Mouse (Mus musculus) small intestine, adult 2 months (tissue): Measurements from ENCODE around the gene Dgke. TPM values are rescaled to one million over a fixed set of nuclear protein-coding genes. Genes with fewer than 3 reads are reported as not detected.
"Not testable (repeated sequence)": the region's sequence is repeated elsewhere in the genome, so short reads cannot be mapped to it uniquely, and the experiment has no call there.

Experiments
- H3K27ac ChIP-seq: fragments of 200-500 bp; 2 replicates; pipeline ENCODE4 v1.5.1; 2012; ENCODE audit warnings: low read depth, low read length, control low read depth, inconsistent platforms; ENCODE audit not compliant: insufficient read depth
- H3K27me3 ChIP-seq: fragments of 200-500 bp; 2 replicates; pipeline ENCODE4 v1.6.1; 2012; ENCODE audit warnings: mild to moderate bottlenecking, moderate library complexity, low read length, inconsistent platforms; ENCODE audit not compliant: control insufficient read depth, insufficient read depth
- H3K36me3 ChIP-seq: fragments of 200-500 bp; 2 replicates; pipeline ENCODE4 v1.6.1; 2012; ENCODE audit warnings: mild to moderate bottlenecking, low read length, control low read depth, inconsistent platforms; ENCODE audit not compliant: control insufficient read depth, insufficient read depth
- H3K4me1 ChIP-seq: fragments of 200-500 bp; 2 replicates; pipeline ENCODE4 v1.6.1; 2012; ENCODE audit warnings: low read length, inconsistent platforms, mixed read lengths; ENCODE audit not compliant: control insufficient read depth, insufficient read depth, insufficient read length
- H3K4me3 ChIP-seq: fragments of 200-500 bp; 2 replicates; pipeline ENCODE4 v1.5.1; 2012; ENCODE audit warnings: low read depth, mild to moderate bottlenecking, control low read depth, inconsistent platforms, low read length, moderate library complexity
- CTCF ChIP-seq: fragments of 200-500 bp; IDR thresholded peaks from 2 replicates; pipeline ENCODE4 v1.5.1; 2012; ENCODE audit warnings: low read depth, mild to moderate bottlenecking, control low read depth, inconsistent platforms, low read length, moderate library complexity, mixed read lengths; ENCODE audit not compliant: insufficient replicate concordance, insufficient read length; ENCODE audit errors: extremely low read depth
- POLR2A ChIP-seq: fragments of 200-500 bp; IDR thresholded peaks from 2 replicates; pipeline ENCODE4 v1.6.1; 2012; ENCODE audit warnings: low read depth, mild to moderate bottlenecking, control low read depth, inconsistent platforms, low read length, moderate library complexity
- WGBS: fragments of 180-500 bp; shearing (Covaris S2); methylation state at CpG from one replicate; pipeline ENCODE4 v1.1.7; 2018; 5-methylcytosine and 5-hydroxymethylcytosine counted together
- polyA plus RNA-seq: library from polyadenylated mRNA; depleted of rRNA; stranded (reverse); fragments of >200 nt; gene quantifications from 2 replicates; pipeline ENCODE4 v1.2.3, GENCODE M21; 2012

Dgke gene
- polyA plus RNA-seq, 1 experiment, result 3.2 TPM

DNA sequence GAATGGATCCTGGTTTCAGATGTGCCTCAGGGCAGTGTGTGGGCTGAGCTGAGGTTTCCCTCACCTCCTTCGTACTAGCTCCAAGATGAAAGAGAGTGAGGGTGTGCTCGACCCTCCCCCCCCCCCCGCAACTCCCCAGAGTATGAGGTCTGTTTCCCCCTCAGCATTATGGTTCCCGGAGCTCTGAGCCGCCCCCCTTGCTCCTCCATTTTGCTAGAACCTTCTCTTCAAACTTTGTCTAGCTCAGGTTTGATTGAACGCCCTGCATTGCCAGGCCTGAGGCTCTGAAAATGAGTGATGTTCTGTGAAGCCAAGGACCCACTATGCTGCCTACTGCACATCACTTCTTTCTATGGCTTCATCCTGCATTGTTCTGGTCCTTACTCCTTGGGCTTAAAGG lies 32.3 kb upstream of the Dgke start:
- Histone ChIP-seq H3K27me3 (no peaks in the 10 kb centered on the region), H3K27ac (no peak overlapping the region)
- 72% methylated on average over 6 of the region's 6 CpGs for WGBS

DNA sequence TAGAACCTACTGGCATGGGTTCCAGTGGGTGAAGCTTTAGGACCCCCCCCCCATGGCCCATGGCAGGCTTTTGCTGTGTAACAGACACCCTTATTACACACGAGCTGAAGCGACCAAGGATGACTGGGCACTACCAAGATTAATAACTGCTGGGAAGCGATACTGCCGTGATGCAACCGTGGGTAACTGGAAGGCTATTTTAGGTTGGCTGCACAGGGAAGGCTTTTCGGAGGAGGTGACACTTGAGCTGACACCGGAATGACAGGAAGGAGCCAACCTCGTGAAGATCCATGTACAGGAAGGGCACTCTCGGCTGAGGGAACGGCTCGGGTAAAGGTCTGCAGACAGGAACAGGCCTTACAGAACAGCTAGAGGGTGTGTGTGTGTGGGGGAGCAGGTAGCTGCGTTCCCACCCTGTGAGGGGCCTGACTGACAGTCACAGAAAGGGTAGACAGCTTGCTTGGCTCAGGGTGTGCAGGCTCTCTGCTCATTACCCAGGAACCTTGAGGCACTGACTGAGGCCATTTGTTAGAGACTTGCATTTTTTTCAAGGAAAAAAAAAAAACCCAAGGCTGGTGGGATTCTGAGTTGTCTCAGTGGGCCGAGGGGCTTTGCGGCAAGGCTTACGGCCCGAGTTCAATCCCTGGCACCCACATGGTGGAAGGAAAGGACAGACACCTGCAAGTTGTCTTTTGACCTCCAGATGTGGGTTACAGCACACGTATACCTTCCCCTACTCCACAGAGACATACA lies 31.6 kb upstream of the Dgke start:
- Histone ChIP-seq H3K4me3 (no peak overlapping the region), H3K36me3 (no peaks in the 10 kb centered on the region), H3K27me3 (no peaks in the 10 kb centered on the region), H3K4me1 (no peaks in the 10 kb centered on the region), H3K27ac (no peak overlapping the region)
- TF ChIP-seq CTCF (no peak), POLR2A (no peak)
- 80% methylated on average over 17 of the region's 17 CpGs for WGBS

More for the DNA sequence above, 32.3 kb upstream of the Dgke start:
- no peaks in the 10 kb centered on the region for H3K4me1 ChIP-seq
- no peak overlapping the region for H3K4me3 ChIP-seq
- H3K36me3 ChIP-seq, result no peaks in the 10 kb centered on the region
- TF ChIP-seq POLR2A (no peak), CTCF (no peak)

- H3K36me3 ChIP-seq, H3K4me1 ChIP-seq, H3K4me3 ChIP-seq, H3K27me3 ChIP-seq, H3K27ac ChIP-seq: not testable (repeated sequence)
- WGBS, result 84% methylated on average over 10 of the region's 10 CpGs
These were observed 30.6 kb upstream of the Dgke start for GRCm38 (mm10) chr11:89097292-89097691.

DNA sequence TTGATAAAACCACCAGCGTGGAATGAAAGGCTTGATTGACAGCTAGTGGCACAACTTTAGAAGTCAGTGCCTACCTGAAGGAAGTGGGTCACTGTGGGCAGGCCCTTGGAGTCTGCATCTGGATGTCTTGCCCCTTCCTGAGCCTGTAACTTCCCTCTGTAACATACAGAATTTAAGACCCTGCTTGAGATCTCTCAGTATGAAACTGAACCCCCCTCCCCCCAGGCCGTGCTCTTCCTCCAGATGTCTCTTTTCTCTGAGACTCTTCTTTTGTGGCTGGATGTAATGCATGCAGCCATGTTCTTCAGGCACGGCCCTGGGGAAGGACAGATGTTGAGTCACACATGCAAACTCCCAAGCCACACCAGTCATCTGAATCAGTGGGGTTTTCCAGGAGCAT lies 28.7 kb upstream of the Dgke start:
- 70% methylated on average over 3 of the region's 3 CpGs for WGBS
- Histone ChIP-seq H3K36me3 (no peaks in the 10 kb centered on the region), H3K27me3 (no peaks in the 10 kb centered on the region), H3K27ac (no peak overlapping the region), H3K4me1 (peaks cover 2% of the 10 kb centered on the region; the same call in 1 of the 2 replicates), H3K4me3 (no peak overlapping the region)
- TF ChIP-seq CTCF (no peak), POLR2A (no peak)

- Histone ChIP-seq H3K4me3 (no peak overlapping the region), H3K27ac (peak overlapping the region; percentile 17), H3K4me1 (peaks cover 4% of the 10 kb centered on the region; the same call in 1 of the 2 replicates), H3K27me3 (no peaks in the 10 kb centered on the region), H3K36me3 (no peaks in the 10 kb centered on the region)
- WGBS, result 64% methylated on average over 9 of the region's 9 CpGs
- TF ChIP-seq CTCF (no peak), POLR2A (no peak)
These were observed 26.1 kb upstream of the Dgke start for GRCm38 (mm10) chr11:89092714-89093113.

- H3K4me3 ChIP-seq, H3K36me3 ChIP-seq, H3K4me1 ChIP-seq, H3K27me3 ChIP-seq: not testable (repeated sequence)
- 85% methylated on average over 6 of the region's 7 CpGs for WGBS
- 0 out of 2 replicates have a peak overlapping the region, but pooled peaks have one; percentile 37 for H3K27ac ChIP-seq
These were observed 23.7 kb upstream of the Dgke start for GRCm38 (mm10) chr11:89090359-89090758.

DNA sequence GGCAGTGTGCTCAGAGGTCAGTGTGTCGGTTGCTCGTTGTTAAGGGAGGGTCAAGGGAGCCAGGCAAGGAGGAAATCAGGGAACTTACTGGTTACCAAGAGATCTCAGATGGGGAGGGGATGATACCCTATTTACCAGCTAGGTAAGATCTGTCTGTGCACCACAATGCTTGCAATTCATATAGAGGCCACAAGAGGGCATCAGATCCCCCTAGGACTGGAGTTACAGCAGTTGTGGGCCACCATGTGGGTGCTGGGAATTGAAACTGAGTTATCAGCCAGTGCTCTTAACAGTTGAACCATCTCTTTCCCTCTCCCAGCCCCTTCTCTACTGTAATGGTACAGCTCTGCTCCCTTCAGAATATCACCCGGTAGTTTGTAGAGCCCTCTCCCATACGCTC lies 22.1 kb upstream of the Dgke start:
- H3K4me3 ChIP-seq, result no peak overlapping the region
- no peaks in the 10 kb centered on the region for H3K36me3 ChIP-seq
- TF ChIP-seq CTCF (no peak), POLR2A (no peak)
- H3K27ac ChIP-seq, result no peak overlapping the region
- H3K4me1 ChIP-seq, result peaks cover 4% of the 10 kb centered on the region; the same call in 1 of the 2 replicates
- H3K27me3 ChIP-seq, result no peaks in the 10 kb centered on the region
- 87% methylated on average over 4 of the region's 4 CpGs for WGBS
